Mouse (Mus musculus) heart, adult 2 months (tissue): ENCODE results near the gene Fam155a. TPM values are rescaled to one million over a fixed set of nuclear protein-coding genes. Genes with fewer than 3 reads are reported as not detected.
A peak's percentile ranks its signal among the peaks of the same experiment; 100 is the strongest.

ENCODE experiments used
- DNase-seq, 2 experiments: peaks; one replicate each; pipeline ENCODE4 v3.0.0; 2021
- H3K27ac ChIP-seq: fragments of 200-600 bp; 2 replicates; pipeline ENCODE4 v1.8.1; 2022
- H3K27me3 ChIP-seq: fragments of 200-500 bp; 2 replicates; pipeline ENCODE4 v1.6.1; 2012; ENCODE audit warnings: mild to moderate bottlenecking, low read length, inconsistent platforms, mixed read lengths; ENCODE audit not compliant: control insufficient read depth, insufficient read depth
- H3K36me3 ChIP-seq: fragments of 200-500 bp; 2 replicates; pipeline ENCODE4 v1.6.1; 2012; ENCODE audit warnings: low read length, inconsistent platforms; ENCODE audit not compliant: control insufficient read depth, insufficient read depth
- H3K4me1 ChIP-seq: fragments of 200-500 bp; 2 replicates; pipeline ENCODE4 v1.6.1; 2011; ENCODE audit warnings: low read length; ENCODE audit not compliant: control insufficient read depth, insufficient read depth
- H3K4me3 ChIP-seq: fragments of 200-600 bp; 2 replicates; pipeline ENCODE4 v1.8.1; 2022
- H3K79me2 ChIP-seq: fragments of 200-500 bp; replicated peaks from 2 replicates; pipeline ENCODE4 v1.6.1; 2012; ENCODE audit warnings: mild to moderate bottlenecking, inconsistent platforms, low read length, moderate library complexity, mixed read lengths; ENCODE audit not compliant: control insufficient read depth, insufficient read depth
- H3K9ac ChIP-seq: fragments of 200-500 bp; 2 replicates; pipeline ENCODE4 v1.6.1; 2012; ENCODE audit warnings: low read depth, mild to moderate bottlenecking, control low read depth, inconsistent platforms, low read length, mixed read lengths
- CTCF ChIP-seq: fragments of 200-600 bp; IDR thresholded peaks from 2 replicates; pipeline ENCODE4 v1.8.1; 2022; ENCODE audit warnings: antibody characterized with exemption, mild to moderate bottlenecking, moderate library complexity
- EP300 ChIP-seq: fragments of 200-500 bp; IDR thresholded peaks from 2 replicates; pipeline ENCODE4 v1.6.1; 2011; ENCODE audit warnings: low read depth, low read length, control low read depth; ENCODE audit not compliant: insufficient read depth
- POLR2A ChIP-seq: fragments of 200-500 bp; IDR thresholded peaks from 2 replicates; pipeline ENCODE4 v1.6.1; 2011; ENCODE audit warnings: mild to moderate bottlenecking, low read depth, low read length, control low read depth; ENCODE audit not compliant: insufficient read depth
- WGBS: fragments of 180-500 bp; shearing (Covaris S2); methylation state at CpG from one replicate; pipeline ENCODE4 v1.1.7; 2018; 5-methylcytosine and 5-hydroxymethylcytosine counted together
- intact Hi-C: fragments of 180-260 bp; cut with DNase I; formaldehyde crosslinking; loops from one replicate; pipeline ENCODE4 v1.15.1; 2025
- polyA plus RNA-seq: library from polyadenylated mRNA; depleted of rRNA; stranded (reverse); fragments of >200 nt; gene quantifications from 2 replicates; pipeline ENCODE4 v1.2.3, GENCODE M21; 2012
- total RNA-seq, 2 experiments: library from RNA; stranded (reverse); gene quantifications; 2 replicates each; pipeline ENCODE4 v1.2.3; 2021

Fam155a gene
- total and polyA plus RNA-seq, 3 experiments = 0.08 TPM; not detected in 2

DNA sequence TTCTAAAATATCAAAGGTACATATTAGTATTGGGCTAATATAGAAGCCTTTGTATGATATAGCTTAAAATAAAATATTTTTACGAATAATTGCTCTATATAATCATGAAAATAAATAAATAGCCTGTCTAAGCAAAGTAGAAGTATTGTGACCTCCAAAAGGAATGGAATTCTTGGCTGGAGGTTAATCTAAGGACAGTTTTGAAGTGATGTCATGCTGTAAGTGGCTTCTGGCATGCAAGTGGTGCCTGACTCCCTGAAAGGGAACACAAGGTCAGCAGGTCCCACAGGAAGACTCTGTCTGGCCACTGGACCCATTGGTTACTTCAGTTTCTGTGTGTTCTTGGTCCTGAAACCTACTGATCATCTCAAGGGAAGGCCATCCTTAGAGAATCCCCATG, 117.3 kb downstream of the Fam155a start:
- H3K79me2 ChIP-seq = no peaks in the 10 kb centered on the region
- H3K27ac ChIP-seq = no peak overlapping the region
- intact Hi-C loops = no loop called here
- WGBS = 29% methylated on average over 1 of the region's 1 CpGs
- H3K27me3 ChIP-seq = no peaks in the 10 kb centered on the region
- TF ChIP-seq EP300 (no peak), POLR2A (no peak), CTCF (no peak)
- no peaks in the 10 kb centered on the region for H3K36me3 ChIP-seq
- H3K4me3 ChIP-seq = no peak overlapping the region
- no peak overlapping the region for H3K9ac ChIP-seq
- DNase-seq = peak in 1 of 2 experiments; percentile 5
- no peaks in the 10 kb centered on the region for H3K4me1 ChIP-seq

- no peak for TF ChIP-seq EP300
- no peak for TF ChIP-seq CTCF
- TF ChIP-seq POLR2A = no peak
- H3K4me3 ChIP-seq = no peak overlapping the region
- no peak overlapping the region for H3K9ac ChIP-seq
- no peak for DNase-seq
- intact Hi-C loops = no loop called here
- no peak overlapping the region for H3K27ac ChIP-seq
- no peaks in the 10 kb centered on the region for H3K4me1 ChIP-seq
- no peaks in the 10 kb centered on the region for H3K36me3 ChIP-seq
- WGBS = 79% methylated on average over 2 of the region's 2 CpGs
- no peaks in the 10 kb centered on the region for H3K79me2 ChIP-seq
- no peaks in the 10 kb centered on the region for H3K27me3 ChIP-seq
Measured at GRCm38 (mm10) chr8:9638162-9638561, 132.8 kb downstream of the Fam155a start.

GRCm38 (mm10) chr8:9635240-9635639, 135.7 kb downstream of the Fam155a start:
- no peak for DNase-seq
- Histone ChIP-seq H3K4me1 (no peaks in the 10 kb centered on the region), H3K27ac (no peak overlapping the region), H3K27me3 (no peaks in the 10 kb centered on the region), H3K79me2 (no peaks in the 10 kb centered on the region), H3K36me3 (no peaks in the 10 kb centered on the region), H3K9ac (no peak overlapping the region), H3K4me3 (no peak overlapping the region)
- intact Hi-C loops = no loop called here
- WGBS = 51% methylated on average over 5 of the region's 5 CpGs
- TF ChIP-seq POLR2A (no peak), EP300 (no peak)

DNA sequence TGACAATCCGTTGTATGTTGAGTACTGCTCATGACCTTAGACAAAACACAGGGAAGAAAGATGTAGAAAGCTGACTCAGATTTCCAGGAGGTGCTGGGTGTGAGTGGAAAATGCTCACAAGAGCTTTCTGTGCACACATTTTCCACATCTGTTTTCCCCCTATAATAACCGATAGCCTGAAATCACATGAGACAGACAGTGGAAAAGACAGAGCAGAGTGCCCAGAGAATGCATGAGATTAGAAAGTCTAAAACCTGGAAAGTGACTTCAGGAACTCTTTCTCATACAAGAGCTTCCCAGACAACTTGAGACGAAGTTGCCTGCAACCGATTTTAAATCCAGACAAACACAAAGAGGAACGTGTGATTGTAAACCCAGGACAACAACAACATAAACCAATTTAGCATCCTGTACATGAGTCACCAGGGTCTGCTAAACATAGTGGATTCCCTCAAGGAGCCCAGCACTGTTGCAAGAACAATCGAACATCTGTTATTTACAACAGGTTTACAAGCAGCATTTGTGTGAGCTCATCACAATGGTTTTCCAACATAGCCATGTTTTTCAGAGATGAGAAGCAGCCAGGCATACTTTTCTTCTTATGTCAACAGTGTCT, 163.8 kb downstream of the Fam155a start:
- intact Hi-C loops = no loop called here
- Histone ChIP-seq H3K27me3 (no peaks in the 10 kb centered on the region), H3K27ac (no peak overlapping the region), H3K4me3 (no peak overlapping the region), H3K4me1 (no peaks in the 10 kb centered on the region), H3K9ac (no peak overlapping the region), H3K79me2 (no peaks in the 10 kb centered on the region), H3K36me3 (no peaks in the 10 kb centered on the region)
- TF ChIP-seq CTCF = no peak
- TF ChIP-seq EP300 = no peak
- TF ChIP-seq POLR2A = no peak
- 44% methylated on average over 6 of the region's 6 CpGs for WGBS
- no peak for DNase-seq

- no peaks in the 10 kb centered on the region for H3K27me3 ChIP-seq
- intact Hi-C loops = no loop called here
- H3K36me3 ChIP-seq = no peaks in the 10 kb centered on the region
- TF ChIP-seq POLR2A = no peak
- TF ChIP-seq CTCF = no peak
- TF ChIP-seq EP300 = no peak
- WGBS = 45% methylated on average over 3 of the region's 3 CpGs
- no peak overlapping the region for H3K4me3 ChIP-seq
- H3K9ac ChIP-seq = no peak overlapping the region
- no peaks in the 10 kb centered on the region for H3K4me1 ChIP-seq
- DNase-seq = no peak
- no peak overlapping the region for H3K27ac ChIP-seq
- no peaks in the 10 kb centered on the region for H3K79me2 ChIP-seq
Measured at GRCm38 (mm10) chr8:9596003-9596402, 175.0 kb downstream of the Fam155a start.

- H3K36me3 ChIP-seq = no peaks in the 10 kb centered on the region
- H3K4me3 ChIP-seq = no peak overlapping the region
- H3K27ac ChIP-seq = no peak overlapping the region
- WGBS = 62% methylated on average over 6 of the region's 6 CpGs
- TF ChIP-seq CTCF = no peak
- TF ChIP-seq POLR2A = no peak
- no peak for TF ChIP-seq EP300
- intact Hi-C loops = no loop called here
- H3K9ac ChIP-seq = no peak overlapping the region
- H3K79me2 ChIP-seq = no peaks in the 10 kb centered on the region
- no peak for DNase-seq
- H3K4me1 ChIP-seq = no peaks in the 10 kb centered on the region
- no peaks in the 10 kb centered on the region for H3K27me3 ChIP-seq
Measured at GRCm38 (mm10) chr8:9581836-9582235, 189.1 kb downstream of the Fam155a start.
